Mouse (Mus musculus): ENCODE measurements around the gene Sucla2. TPM values are rescaled to one million over a fixed set of nuclear protein-coding genes. Genes with fewer than 3 reads are reported as not detected.
"Not testable (repeated sequence)": the region's sequence is repeated elsewhere in the genome, so short reads cannot be mapped to it uniquely, and the experiment has no call there.

Gene Sucla2
- polyA plus RNA-seq, 1 experiment from 2014 or later, result 111 TPM

DNA sequence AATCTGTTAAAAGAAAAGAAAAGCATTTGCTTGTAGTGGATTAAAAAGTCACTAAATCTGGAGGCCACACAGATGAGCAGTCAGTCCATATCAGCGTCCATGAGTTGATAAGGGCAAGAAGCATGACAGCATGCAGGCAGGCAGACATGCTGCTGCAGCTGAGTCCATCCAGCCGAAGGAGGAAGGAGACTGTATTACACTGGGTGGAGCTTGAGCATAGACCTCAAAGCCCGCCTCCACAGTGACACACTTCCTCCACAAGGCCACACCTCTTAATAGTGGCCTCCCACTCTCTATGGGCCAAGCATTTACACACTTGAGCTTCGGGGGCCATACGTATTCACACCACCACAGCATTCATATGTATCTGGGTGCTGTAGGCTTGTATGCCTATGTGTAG lies 48.9 kb downstream of the Sucla2 start:
- no peaks in the 10 kb centered on the region for H3K27me3 ChIP-seq (replicated peaks)
- H3K4me3 ChIP-seq, result no peak overlapping the region
- no peaks in the 10 kb centered on the region for H3K9me3 ChIP-seq
- no peak overlapping the region for H3K27ac ChIP-seq
- no peak overlapping the region for H3K4me2 ChIP-seq
- H3K9ac ChIP-seq, result no peak overlapping the region
- peaks cover 5% of the 10 kb centered on the region; the same call in 1 of the 2 replicates for H3K36me3 ChIP-seq (replicated peaks)
- no peaks in the 10 kb centered on the region for H3K4me1 ChIP-seq
- 93% methylated on average over 5 of the region's 5 CpGs for WGBS
- ATAC-seq (replicated peaks), result no peak

DNA sequence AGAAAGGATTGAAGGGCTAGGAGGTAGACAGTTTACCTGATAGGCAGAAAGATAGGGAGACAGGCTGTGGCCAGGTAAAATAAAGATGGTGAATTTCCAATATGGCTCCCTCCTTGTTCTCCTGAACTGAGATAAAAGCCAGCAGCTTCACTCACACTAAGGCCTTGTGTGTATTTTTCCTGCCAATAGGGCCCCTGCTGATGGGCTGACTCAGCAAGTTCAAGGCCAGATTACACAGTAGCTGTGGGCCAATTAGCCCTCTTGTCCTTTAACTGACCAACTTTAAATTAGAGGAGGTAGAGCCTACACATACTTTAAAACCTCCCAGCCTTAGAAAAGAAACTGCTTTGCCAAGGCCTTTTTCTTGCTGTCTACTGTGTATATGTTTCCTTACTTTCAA lies 51.2 kb downstream of the Sucla2 start:
- H3K4me2 ChIP-seq, result no peak overlapping the region
- no peaks in the 10 kb centered on the region for H3K27me3 ChIP-seq (replicated peaks)
- H3K9me3 ChIP-seq, result no peaks in the 10 kb centered on the region
- H3K9ac ChIP-seq, result no peak overlapping the region
- peaks cover 5% of the 10 kb centered on the region; the same call in 1 of the 2 replicates for H3K36me3 ChIP-seq (replicated peaks)
- no peaks in the 10 kb centered on the region for H3K4me1 ChIP-seq
- H3K4me3 ChIP-seq, result no peak overlapping the region
- no peak for ATAC-seq (replicated peaks)
- no peak overlapping the region for H3K27ac ChIP-seq

GRCm38 (mm10) chr14:73588080-73588479 lies 63.0 kb downstream of the Sucla2 start:
- H3K36me3 ChIP-seq (replicated peaks), result peaks cover 7% of the 10 kb centered on the region; the same call in 1 of the 2 replicates
- H3K27ac ChIP-seq, result no peak overlapping the region
- no peaks in the 10 kb centered on the region; the same call in 1 of the 2 replicates for H3K9me3 ChIP-seq
- 79% methylated on average over 1 of the region's 1 CpGs for WGBS
- no peak overlapping the region for H3K9ac ChIP-seq
- H3K4me3 ChIP-seq, result no peak overlapping the region
- no peak overlapping the region for H3K4me2 ChIP-seq
- no peaks in the 10 kb centered on the region for H3K4me1 ChIP-seq
- no peaks in the 10 kb centered on the region for H3K27me3 ChIP-seq (replicated peaks)
- no peak for ATAC-seq (replicated peaks)

DNA sequence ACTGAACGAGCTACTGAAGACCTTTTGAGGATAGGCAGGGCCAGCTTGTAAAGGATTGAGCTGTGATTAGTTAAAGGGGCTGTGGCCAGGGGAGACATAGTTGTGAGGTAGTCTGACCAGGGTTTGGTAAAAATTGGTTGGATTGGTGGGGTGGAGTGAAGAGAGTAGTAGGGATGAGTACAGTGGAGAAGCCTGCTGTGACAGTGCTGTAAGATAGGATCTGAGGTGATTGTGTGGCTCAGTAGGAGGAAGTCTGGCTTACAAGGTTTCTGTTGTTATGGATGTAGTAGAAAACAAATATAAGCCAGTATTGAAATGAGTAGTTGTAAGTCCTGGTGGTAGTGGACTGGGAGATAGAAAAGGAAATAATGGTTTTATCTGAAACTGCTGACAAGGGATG lies 67.0 kb downstream of the Sucla2 start:
- ATAC-seq (replicated peaks), result no peak
- H3K36me3 ChIP-seq (replicated peaks), result peaks cover 12% of the 10 kb centered on the region; the same call in 1 of the 2 replicates
- no peaks in the 10 kb centered on the region for H3K4me1 ChIP-seq
- no peak overlapping the region for H3K9ac ChIP-seq
- no peak overlapping the region for H3K4me3 ChIP-seq
- no peak overlapping the region for H3K27ac ChIP-seq
- H3K9me3 ChIP-seq, result no peaks in the 10 kb centered on the region
- no peaks in the 10 kb centered on the region for H3K27me3 ChIP-seq (replicated peaks)
- 91% methylated on average over 1 of the region's 1 CpGs for WGBS
- H3K4me2 ChIP-seq, result no peak overlapping the region

DNA sequence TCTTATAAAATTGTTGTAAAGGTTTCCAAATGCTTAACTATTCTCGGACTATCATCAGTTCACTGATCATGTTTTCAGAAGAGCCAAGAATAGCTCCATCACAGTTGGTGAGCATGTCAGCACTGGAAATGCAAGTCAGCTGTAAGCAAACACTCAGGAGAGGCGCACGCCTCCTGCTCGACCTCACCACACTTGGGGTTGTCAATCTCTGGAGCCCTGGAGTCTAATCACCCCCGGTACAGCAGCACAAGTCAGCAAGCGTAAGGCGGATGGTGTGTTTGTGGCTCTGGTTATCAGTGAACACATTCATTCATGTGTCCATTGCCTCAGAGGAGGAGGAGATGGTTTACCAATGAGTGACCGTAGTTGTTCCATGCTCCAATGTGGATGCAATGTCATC lies 74.6 kb downstream of the Sucla2 start:
- 93% methylated on average over 8 of the region's 8 CpGs for WGBS

DNA sequence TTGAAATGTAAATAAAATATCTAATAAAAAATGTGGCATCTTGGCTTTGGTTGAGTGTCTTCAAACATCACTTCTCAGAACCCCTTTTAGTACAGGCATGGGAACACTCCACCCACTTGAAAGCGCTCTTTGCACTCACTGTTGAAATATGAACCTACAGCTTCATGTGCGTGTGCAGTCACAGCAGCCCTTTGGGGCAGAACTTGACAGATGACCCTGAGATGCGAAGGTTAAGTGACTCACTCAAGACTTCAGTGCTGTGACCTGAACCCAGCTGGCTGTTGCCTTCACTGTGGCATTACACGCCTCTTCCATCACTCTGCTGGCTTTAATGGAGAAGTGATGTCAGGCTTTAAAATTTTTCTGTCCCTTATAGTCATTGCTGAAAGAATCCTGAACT lies 82.6 kb downstream of the Sucla2 start:
- Histone ChIP-seq H3K4me2 (no peak overlapping the region), H3K4me1 (no peaks in the 10 kb centered on the region), H3K9ac (no peak overlapping the region), H3K4me3 (no peak overlapping the region), H3K27ac (no peak overlapping the region), H3K27me3 (replicated peaks) (no peaks in the 10 kb centered on the region), H3K9me3 (no peaks in the 10 kb centered on the region), H3K36me3 (replicated peaks) (peaks cover 5% of the 10 kb centered on the region; the same call in 1 of the 2 replicates)
- 90% methylated on average over 4 of the region's 4 CpGs for WGBS
- ATAC-seq (replicated peaks), result no peak

More for the DNA sequence above, 74.6 kb downstream of the Sucla2 start:
- Histone ChIP-seq H3K9ac (no peak overlapping the region), H3K27me3 (replicated peaks) (no peaks in the 10 kb centered on the region), H3K4me3 (no peak overlapping the region), H3K4me1 (no peaks in the 10 kb centered on the region), H3K9me3 (no peaks in the 10 kb centered on the region), H3K36me3 (replicated peaks) (peaks cover 18% of the 10 kb centered on the region), H3K4me2 (no peak overlapping the region), H3K27ac (no peak overlapping the region)
- ATAC-seq (replicated peaks), result no peak

DNA sequence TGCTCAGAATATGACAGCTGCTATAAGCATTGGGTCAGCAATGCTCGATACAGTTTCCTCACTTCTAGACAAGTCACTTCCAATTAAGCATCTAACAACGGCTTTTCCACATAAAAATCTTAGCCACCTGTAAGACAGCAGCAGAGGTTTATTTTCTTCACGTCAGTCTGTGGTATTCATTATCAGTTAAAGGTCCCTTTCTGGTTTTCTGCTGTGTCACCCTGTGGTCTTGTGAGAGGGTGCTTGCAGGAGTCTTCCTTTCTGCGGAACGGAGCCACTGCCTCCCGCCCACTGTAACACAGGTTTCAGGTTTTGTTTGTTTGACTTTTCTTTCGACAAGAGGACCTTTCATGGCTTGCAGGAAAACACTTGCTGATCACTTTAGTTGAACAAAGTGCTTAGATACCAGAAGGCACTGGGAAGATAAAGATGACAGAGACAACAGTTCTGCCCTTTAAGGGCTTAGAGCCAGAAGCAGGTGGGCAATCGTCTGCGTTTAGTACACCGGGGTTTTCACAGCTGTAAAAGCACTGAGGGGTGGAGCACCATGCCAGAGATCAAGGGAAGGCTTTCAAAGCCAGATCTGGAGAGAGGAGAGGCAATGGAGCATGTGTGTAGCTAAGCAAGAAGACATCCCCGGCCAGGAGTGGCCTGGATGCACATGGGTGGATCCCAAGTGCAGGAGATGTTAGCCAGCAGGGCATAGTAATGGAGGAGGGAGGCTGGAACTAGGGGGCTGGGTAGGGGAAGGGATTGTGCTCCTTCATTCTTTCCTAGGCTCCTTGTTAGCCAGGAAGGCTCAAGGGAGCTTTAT lies 83.8 kb downstream of the Sucla2 start:
- Histone ChIP-seq H3K27me3 (replicated peaks) (no peaks in the 10 kb centered on the region), H3K27ac (no peak overlapping the region), H3K9ac (no peak overlapping the region), H3K4me1 (no peaks in the 10 kb centered on the region), H3K4me2 (no peak overlapping the region), H3K36me3 (replicated peaks) (peaks cover under 1% of the 10 kb centered on the region; the same call in 1 of the 2 replicates), H3K9me3 (no peaks in the 10 kb centered on the region), H3K4me3 (no peak overlapping the region)
- 45% methylated on average over 11 of the region's 11 CpGs for WGBS
- ATAC-seq (replicated peaks), result no peak

DNA sequence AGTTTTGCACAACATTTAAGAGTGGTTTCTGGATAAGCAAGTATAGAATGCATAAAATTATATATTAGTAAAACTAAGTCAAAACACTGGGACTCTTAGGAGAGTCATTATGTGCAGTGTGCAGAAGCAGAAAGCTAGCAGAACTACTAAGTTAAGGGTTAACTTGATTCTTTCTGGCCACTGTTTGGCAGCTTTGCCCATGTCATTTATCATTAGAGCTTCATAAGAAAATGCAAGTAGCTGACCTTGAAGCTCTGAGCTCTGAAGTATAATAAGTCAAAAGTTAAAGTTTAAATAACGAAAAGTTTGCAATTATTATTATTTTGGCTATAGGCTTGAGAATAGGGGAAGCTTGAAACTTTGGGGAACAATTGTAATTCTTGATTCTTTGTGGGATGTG lies 89.8 kb downstream of the Sucla2 start:
- H3K27ac ChIP-seq; H3K4me2 ChIP-seq; H3K27me3 ChIP-seq (replicated peaks); H3K9ac ChIP-seq; ATAC-seq (replicated peaks); H3K36me3 ChIP-seq (replicated peaks); H3K4me1 ChIP-seq; H3K9me3 ChIP-seq; H3K4me3 ChIP-seq: not testable (repeated sequence)
- WGBS, result 71% methylated on average over 1 of the region's 1 CpGs

GRCm38 (mm10) chr14:73620880-73621279 lies 95.8 kb downstream of the Sucla2 start:
- Histone ChIP-seq H3K4me1 (no peaks in the 10 kb centered on the region), H3K27ac (no peak overlapping the region), H3K9me3 (no peaks in the 10 kb centered on the region), H3K36me3 (replicated peaks) (no peaks in the 10 kb centered on the region), H3K27me3 (replicated peaks) (no peaks in the 10 kb centered on the region), H3K4me3 (no peak overlapping the region), H3K4me2 (no peak overlapping the region), H3K9ac (no peak overlapping the region)
- ATAC-seq (replicated peaks), result no peak
- 77% methylated on average over 3 of the region's 3 CpGs for WGBS

- Histone ChIP-seq H3K4me1 (no peaks in the 10 kb centered on the region), H3K36me3 (replicated peaks) (no peaks in the 10 kb centered on the region), H3K9ac (no peak overlapping the region), H3K4me3 (no peak overlapping the region), H3K27me3 (replicated peaks) (no peaks in the 10 kb centered on the region), H3K9me3 (no peaks in the 10 kb centered on the region), H3K27ac (no peak overlapping the region), H3K4me2 (no peak overlapping the region)
- no peak for ATAC-seq (replicated peaks)
- 91% methylated on average over 1 of the region's 1 CpGs for WGBS
Observed at GRCm38 (mm10) chr14:73622988-73623387, 97.9 kb downstream of the Sucla2 start.

- 71% methylated on average over 3 of the region's 3 CpGs for WGBS
- no peaks in the 10 kb centered on the region for H3K4me1 ChIP-seq
- H3K4me2 ChIP-seq, result no peak overlapping the region
- H3K4me3 ChIP-seq, result no peak overlapping the region
- H3K27me3 ChIP-seq (replicated peaks), result no peaks in the 10 kb centered on the region
- ATAC-seq (replicated peaks), result no peak
- H3K9ac ChIP-seq, result no peak overlapping the region
- no peaks in the 10 kb centered on the region for H3K9me3 ChIP-seq
- H3K27ac ChIP-seq, result no peak overlapping the region
- no peaks in the 10 kb centered on the region for H3K36me3 ChIP-seq (replicated peaks)
Observed at GRCm38 (mm10) chr14:73625469-73625868, 100.3 kb downstream of the Sucla2 start.

DNA sequence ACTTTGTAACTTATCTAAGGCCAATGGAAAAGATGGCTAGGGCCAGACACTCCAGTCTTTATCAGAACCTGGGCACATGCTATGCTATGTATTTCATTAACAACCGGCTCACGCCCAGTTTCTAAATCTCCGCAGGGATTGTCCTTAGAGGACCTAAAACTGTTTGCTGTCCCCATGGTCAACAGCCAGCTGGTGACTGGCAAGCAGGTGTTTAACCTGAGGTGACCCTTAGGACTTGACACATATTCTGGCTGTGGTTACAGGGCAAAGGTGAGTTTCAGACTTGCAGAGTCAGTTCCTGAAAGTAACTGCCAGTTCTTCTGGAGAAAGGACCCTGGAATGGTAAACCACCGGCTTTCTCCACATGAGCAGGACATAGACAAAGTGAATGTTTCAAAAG lies 106.4 kb downstream of the Sucla2 start:
- Histone ChIP-seq H3K27ac (no peak overlapping the region), H3K4me1 (no peaks in the 10 kb centered on the region), H3K9ac (no peak overlapping the region), H3K9me3 (no peaks in the 10 kb centered on the region), H3K36me3 (replicated peaks) (no peaks in the 10 kb centered on the region), H3K4me3 (no peak overlapping the region), H3K27me3 (replicated peaks) (no peaks in the 10 kb centered on the region), H3K4me2 (no peak overlapping the region)
- WGBS, result 89% methylated on average over 4 of the region's 4 CpGs
- no peak for ATAC-seq (replicated peaks)

GRCm38 (mm10) chr14:73632648-73633263 lies 107.6 kb downstream of the Sucla2 start:
- Histone ChIP-seq H3K9ac (no peak overlapping the region), H3K4me1 (no peaks in the 10 kb centered on the region), H3K4me3 (no peak overlapping the region), H3K9me3 (no peaks in the 10 kb centered on the region), H3K27ac (no peak overlapping the region), H3K27me3 (replicated peaks) (no peaks in the 10 kb centered on the region), H3K36me3 (replicated peaks) (no peaks in the 10 kb centered on the region), H3K4me2 (no peak overlapping the region)
- ATAC-seq (replicated peaks), result peak; percentile 56
- 40% methylated on average over 9 of the region's 9 CpGs for WGBS
